Mouse (Mus musculus) kidney, embryonic 15.5 days (tissue): ENCODE measurements around the gene Sp100. TPM values are rescaled to one million over a fixed set of nuclear protein-coding genes. Genes with fewer than 3 reads are reported as not detected.
A peak's percentile ranks its signal among the peaks of the same experiment; 100 is the strongest.

ENCODE experiments used
- ATAC-seq: fragments of 200-750 bp; cut with Nextera tagmentation; replicated peaks from 2 replicates; pipeline ENCODE4 v1.8.0; 2017; ENCODE audit warnings: moderate TSS enrichment; ENCODE audit not compliant: low FRiP score
- H3K27ac ChIP-seq: fragments of 300-500 bp; sonication (generic); 2 replicates; pipeline ENCODE4 v1.5.1; 2015; ENCODE audit warnings: mild to moderate bottlenecking, inconsistent platforms
- H3K27me3 ChIP-seq: fragments of 300-500 bp; sonication (generic); 2 replicates; pipeline ENCODE4 v1.6.1; 2015; ENCODE audit warnings: inconsistent platforms
- H3K36me3 ChIP-seq: fragments of 300-500 bp; sonication (generic); 2 replicates; pipeline ENCODE4 v1.6.1; 2015; ENCODE audit warnings: inconsistent platforms
- H3K4me1 ChIP-seq: fragments of 300-500 bp; sonication (generic); 2 replicates; pipeline ENCODE4 v1.6.1; 2015; ENCODE audit warnings: inconsistent platforms
- H3K4me2 ChIP-seq: fragments of 300-500 bp; sonication (generic); 2 replicates; pipeline ENCODE4 v1.6.1; 2015; ENCODE audit warnings: moderate library complexity, mild to moderate bottlenecking, inconsistent platforms
- H3K4me3 ChIP-seq: fragments of 300-500 bp; sonication (generic); replicated peaks from 2 replicates; pipeline ENCODE4 v1.5.1; 2015; ENCODE audit warnings: mild to moderate bottlenecking, inconsistent platforms
- H3K9ac ChIP-seq: fragments of 300-500 bp; sonication (generic); 2 replicates; pipeline ENCODE4 v1.6.1; 2015; ENCODE audit warnings: mild to moderate bottlenecking, inconsistent platforms
- H3K9me3 ChIP-seq: fragments of 300-500 bp; sonication (generic); replicated peaks from 2 replicates; pipeline ENCODE4 v1.6.1; 2016; ENCODE audit warnings: inconsistent platforms
- WGBS: fragments of 180-500 bp; shearing (Covaris S2); methylation state at CpG from one replicate; pipeline ENCODE4 v1.1.7; 2015; ENCODE audit warnings: mixed read lengths; 5-methylcytosine and 5-hydroxymethylcytosine counted together
- microRNA-seq: library from miRNA; unstranded; fragments of <30 nt; microRNA quantifications from one replicate; pipeline ENCODE4, GENCODE M21; 2016
- polyA plus RNA-seq: library from polyadenylated mRNA; unstranded; fragments of >200 nt; fragmentation: Nextera tagmentation; extraction: Ambion mirVana; gene quantifications from 2 replicates; pipeline ENCODE4 v1.2.1, GENCODE M21; 2015

Gene Sp100
- polyA plus RNA-seq, 1 experiment from 2014 or later: 3.4 TPM

DNA sequence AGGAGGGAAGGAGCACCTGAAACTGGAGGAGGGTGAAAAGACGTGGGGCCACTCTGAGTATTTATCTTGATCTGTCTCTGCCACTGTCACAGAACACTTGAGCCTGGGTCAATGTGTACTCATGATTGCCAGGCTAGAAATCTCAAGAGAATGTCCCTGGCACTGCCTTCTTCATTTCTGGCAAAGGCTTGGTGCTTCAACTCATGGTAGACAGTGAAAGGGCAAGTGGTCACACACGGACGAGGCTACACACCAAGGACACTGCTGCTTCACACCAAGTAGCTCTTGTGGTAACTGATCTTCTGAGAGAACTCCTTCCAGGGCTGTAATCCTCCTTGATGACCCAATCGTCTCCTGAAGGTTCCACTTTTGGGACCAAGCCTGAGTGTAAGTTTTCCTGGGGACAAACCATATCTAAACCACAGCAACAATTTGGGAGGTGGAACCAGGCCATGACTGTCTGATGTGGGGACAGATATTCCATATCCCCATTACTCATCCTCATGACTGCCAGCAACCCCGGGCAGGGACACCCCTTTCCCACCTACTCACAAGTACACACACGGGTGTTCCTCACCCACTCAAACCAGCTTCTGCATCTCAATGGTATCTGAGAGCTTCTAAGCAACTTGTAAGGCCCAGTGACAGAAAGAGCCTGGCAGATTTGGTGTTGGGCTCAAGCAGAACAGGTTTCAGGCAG is 107.9 kb downstream of the Sp100 start:
- Histone ChIP-seq H3K4me2 (peak overlapping the region; percentile 25), H3K4me1 (0 out of 2 replicates have a peak, but pooled peaks cover 6% of the 10 kb centered on the region), H3K4me3 (no peak overlapping the region), H3K9me3 (no peaks in the 10 kb centered on the region), H3K27ac (no peak overlapping the region), H3K27me3 (no peaks in the 10 kb centered on the region), H3K36me3 (no peaks in the 10 kb centered on the region), H3K9ac (no peak overlapping the region)
- ATAC-seq: 0 out of 2 replicates have a peak, but pooled peaks have one; percentile 16
- 73% methylated on average over 6 of the region's 6 CpGs for WGBS

DNA sequence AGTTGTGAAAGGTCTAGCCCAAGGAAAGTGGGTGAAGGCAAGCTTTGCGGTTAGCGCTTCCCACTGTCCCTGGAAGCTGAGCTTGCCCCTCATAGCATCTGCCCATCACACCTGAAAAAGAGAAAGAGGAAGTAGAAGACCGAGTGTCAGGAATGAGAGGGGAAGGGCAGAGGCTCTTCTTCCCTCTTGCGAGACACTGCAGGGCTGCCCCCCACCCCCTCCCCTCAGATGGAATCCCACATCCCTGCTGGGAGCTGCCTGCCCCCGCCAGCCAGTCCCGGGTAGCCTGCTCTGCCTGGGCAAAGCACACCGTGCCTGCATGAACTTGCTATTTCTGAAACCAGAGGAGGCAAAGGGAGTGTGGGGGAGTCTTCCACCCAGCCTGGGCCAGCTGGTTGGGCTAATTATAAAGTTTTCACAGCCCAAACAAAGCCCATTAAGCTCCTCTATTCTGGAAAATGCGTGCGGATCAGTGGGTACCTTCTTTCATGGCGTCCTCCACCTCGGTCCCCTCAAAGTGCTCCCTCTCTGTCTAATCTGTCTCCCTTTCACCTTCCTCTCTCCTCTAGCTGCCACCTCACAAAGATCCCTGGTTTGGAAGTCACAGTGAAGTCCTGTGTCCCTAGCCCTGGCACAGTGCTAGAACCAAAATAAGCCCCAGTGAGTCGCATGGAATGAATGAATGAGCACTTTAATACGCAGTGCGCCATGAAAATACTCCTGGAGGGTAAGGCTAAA is 108.6 kb downstream of the Sp100 start:
- no peaks in the 10 kb centered on the region for H3K9me3 ChIP-seq
- peak; percentile 90 for ATAC-seq

DNA sequence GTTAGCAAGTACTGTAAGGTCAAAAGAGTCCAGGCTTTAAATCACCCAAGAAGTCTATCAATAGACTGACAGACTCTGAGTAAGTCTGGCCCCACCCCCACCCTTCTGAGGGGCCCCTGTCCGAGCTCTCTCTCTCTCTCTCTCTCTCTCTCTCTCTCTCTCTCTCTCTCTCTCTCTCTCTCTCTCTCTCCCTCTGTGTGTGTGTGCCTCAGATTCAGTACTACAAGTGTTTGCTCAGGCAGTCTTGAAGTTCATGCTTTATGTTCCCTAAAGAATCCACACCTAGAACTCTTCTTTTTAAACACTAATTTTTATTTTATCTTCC is 109.1 kb downstream of the Sp100 start:
- Histone ChIP-seq H3K27ac (peak overlapping the region; percentile 64; the same call in 1 of the 2 replicates), H3K9me3 (no peaks in the 10 kb centered on the region), H3K4me3 (no peak overlapping the region), H3K27me3 (no peaks in the 10 kb centered on the region), H3K4me2 (no peak overlapping the region), H3K9ac (no peak overlapping the region), H3K4me1 (0 out of 2 replicates have a peak, but pooled peaks cover 6% of the 10 kb centered on the region), H3K36me3 (no peaks in the 10 kb centered on the region)
- no peak for ATAC-seq
- 0% methylated on average over 1 of the region's 1 CpGs for WGBS

More for the DNA sequence above, 108.6 kb downstream of the Sp100 start:
- Histone ChIP-seq H3K27ac (peak overlapping the region; percentile 64), H3K4me2 (peak overlapping the region; percentile 25), H3K27me3 (no peaks in the 10 kb centered on the region), H3K4me1 (0 out of 2 replicates have a peak, but pooled peaks cover 6% of the 10 kb centered on the region), H3K9ac (no peak overlapping the region), H3K4me3 (0 out of 2 replicates have a peak overlapping the region, but pooled peaks have one; percentile 7), H3K36me3 (no peaks in the 10 kb centered on the region)
- WGBS: 30% methylated on average over 14 of the region's 14 CpGs

Small RNA genes lying within 50 kb of the gene (microRNA-seq; reads per million reads assigned to microRNA genes)
- gene Mir8096: not detected

Other genes with a start within 250 kb of the Sp100 start
- gene G530012D18Rik, start 74.3 kb upstream of the Sp100 start, polyA plus RNA-seq: not detected in 2 replicates
- gene Sp110, start 51.2 kb upstream of the Sp100 start, polyA plus RNA-seq: 1.4 and 1.6 TPM in 2 replicates
- gene Sp140, start 49.6 kb upstream of the Sp100 start, polyA plus RNA-seq: 0.98 and 2.1 TPM in 2 replicates
- gene A630001G21Rik, start 128.7 kb downstream of the Sp100 start, polyA plus RNA-seq: 0.72 and 1.1 TPM in 2 replicates
- gene Cab39, start 143.5 kb downstream of the Sp100 start, polyA plus RNA-seq: 28.0 and 30.2 TPM in 2 replicates
- gene Itm2c, start 244.3 kb downstream of the Sp100 start, polyA plus RNA-seq: 220 and 231 TPM in 2 replicates